Mouse (Mus musculus): ENCODE results near the gene Synpo2.

Synpo2 gene

GRCm38 (mm10) chr3:123054178-123054577 lies 181.8 kb downstream of the Synpo2 start:
- intact Hi-C loops (cut with DNase I) = no loop called here

- intact Hi-C loops (cut with DNase I) = no loop called here
These were observed 182.6 kb downstream of the Synpo2 start for GRCm38 (mm10) chr3:123053192-123053938.

- intact Hi-C loops (cut with DNase I) = no loop called here
These were observed 193.6 kb downstream of the Synpo2 start for GRCm38 (mm10) chr3:123042308-123042707.

GRCm38 (mm10) chr3:123034752-123035151 lies 201.2 kb downstream of the Synpo2 start, which contains the start of gene Myoz2:
Myoz2 (minus strand) TSS chr3:123035015.
- intact Hi-C loops (cut with DNase I) = no loop called here

GRCm38 (mm10) chr3:123033804-123034203 lies 202.1 kb downstream of the Synpo2 start:
- intact Hi-C loops (cut with DNase I) = no loop called here

All from adrenal gland (tissue).